18 mouse cellular contexts compared by ENCODE assay signal in the genomic region with DNA sequence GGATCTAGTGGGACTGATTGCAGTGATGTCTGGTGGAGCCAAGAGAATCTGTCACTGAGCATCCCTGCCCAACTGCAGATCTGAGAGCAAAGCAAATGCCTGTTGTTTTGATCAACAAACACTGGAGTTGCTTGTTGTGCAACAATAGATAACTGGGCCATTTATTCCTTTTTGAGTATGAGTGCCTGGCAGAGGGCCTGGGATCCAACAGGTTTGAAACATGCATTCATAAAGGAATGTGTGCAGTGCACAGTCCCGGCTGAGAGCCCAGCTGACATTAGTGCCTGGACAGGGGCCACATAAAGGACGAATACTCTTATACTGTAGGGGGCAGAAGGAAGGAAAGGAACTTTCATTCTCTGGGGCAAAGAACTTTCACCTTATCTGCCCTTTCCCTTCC.
A peak's percentile ranks its signal among the peaks of the same experiment; 100 is the strongest.
DNase-seq lines count a peak whose midpoint lies in the region.
"Had no signal": no experiment of that assay in that cellular context is flagged by ENCODE, and none has a peak within 500 bp of the region (broad histone marks: within the 10 kb centered on the region; RNA-seq: fewer than 3 reads in every experiment).

No protein-coding gene starts in this region.

- DNase-seq in cerebellum, adult 9-11 months = peak; percentile 4
- no peak for DNase-seq in cerebellum, adult 11-12 months
- peak; percentile 16 for DNase-seq in heart, postnatal 4 days
- DNase-seq in heart, adult 8-10 months (ENCODE audit: low spot score) = no peak
- peak; percentile 14 to 47 for DNase-seq in layer of hippocampus, adult 8-10 months (ENCODE audit: low spot score in 2 of 2)
- no peak for DNase-seq in layer of hippocampus, postnatal 36 days
- DNase-seq in right cerebral cortex, adult 18-20 months = peak; percentile 14
- DNase-seq in right cerebral cortex, postnatal 25 days = no peak
- DNase-seq: adrenal gland, postnatal 14 days; cerebellum, adult 18-20 months; cerebellum, postnatal 25 days; kidney, adult 8-10 months; kidney, postnatal 4 days; lung, adult 18-20 months; lung, postnatal 4 days; right cerebral cortex, postnatal 14 days; thymus, adult 2 months; thymus, postnatal 36 days had no signal

Comparison
In these comparisons a context has a peak if more than half of its experiments do, and no peak if none do; other contexts are left out.
1. DNase-seq: peak in cerebellum, adult 9-11 months (single experiment), heart, postnatal 4 days (single experiment), layer of hippocampus, adult 8-10 months (2 of 2) and right cerebral cortex, adult 18-20 months (single experiment); none in cerebellum, adult 11-12 months (single experiment), heart, adult 8-10 months (single experiment), layer of hippocampus, postnatal 36 days (0 of 2) and right cerebral cortex, postnatal 25 days (single experiment).